Mouse (Mus musculus) embryo, embryonic 11 days (tissue): ENCODE measurements around the gene Skap1.

Experiments
- DNase-seq: peaks from one replicate; pipeline ENCODE4 v3.0.0-alpha.2; 2015

Skap1 gene

GRCm38 (mm10) chr11:96572515-96572914 is 108.1 kb downstream of the Skap1 start:
- DNase-seq, result no peak

- peak; percentile 53 for DNase-seq
Observed at GRCm38 (mm10) chr11:96576491-96577427, 112.4 kb downstream of the Skap1 start.

DNA sequence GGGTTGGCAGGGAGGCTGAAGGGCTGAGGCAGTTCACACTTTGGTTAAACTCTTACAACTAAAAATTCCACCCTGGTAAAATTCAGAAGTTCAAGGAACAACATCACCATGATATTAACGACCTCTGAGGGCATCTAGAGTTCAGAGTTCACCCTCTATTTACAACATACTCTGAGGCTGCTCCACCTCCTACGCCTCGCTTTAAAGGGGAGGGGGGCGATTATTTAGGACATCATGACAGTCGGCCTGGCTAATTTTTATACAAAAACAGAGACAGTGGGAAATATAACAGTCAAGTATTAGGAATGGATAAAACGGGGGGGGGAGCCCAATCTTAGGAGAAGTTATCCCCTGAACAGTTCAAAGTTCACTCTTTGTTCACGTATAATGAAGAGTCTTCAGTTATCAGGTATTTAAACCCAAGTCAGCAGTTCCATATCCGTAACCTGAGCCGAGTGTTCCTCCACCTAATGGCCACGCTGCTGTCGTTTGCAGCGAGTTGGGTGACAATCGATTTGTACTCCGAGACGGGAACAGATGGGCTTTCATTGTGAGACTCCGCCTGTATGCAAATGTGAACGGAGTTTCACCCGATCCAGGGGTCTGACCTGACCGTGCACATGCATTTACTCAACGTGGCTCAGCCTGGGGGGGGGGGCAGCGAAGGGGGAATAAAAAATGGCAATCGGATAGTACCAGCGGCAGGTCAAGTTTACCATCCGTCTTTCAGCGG is 114.3 kb downstream of the Skap1 start:
- DNase-seq, result peak; percentile 87

GRCm38 (mm10) chr11:96581604-96582384 is 117.4 kb downstream of the Skap1 start:
- DNase-seq, result peak; percentile 85

GRCm38 (mm10) chr11:96582595-96582994 is 118.2 kb downstream of the Skap1 start:
- DNase-seq, result peak; percentile 76

- DNase-seq, result no peak
Observed at GRCm38 (mm10) chr11:96589828-96590227, 125.4 kb downstream of the Skap1 start.

- no peak for DNase-seq
Observed at GRCm38 (mm10) chr11:96595890-96596289, 131.5 kb downstream of the Skap1 start.

DNA sequence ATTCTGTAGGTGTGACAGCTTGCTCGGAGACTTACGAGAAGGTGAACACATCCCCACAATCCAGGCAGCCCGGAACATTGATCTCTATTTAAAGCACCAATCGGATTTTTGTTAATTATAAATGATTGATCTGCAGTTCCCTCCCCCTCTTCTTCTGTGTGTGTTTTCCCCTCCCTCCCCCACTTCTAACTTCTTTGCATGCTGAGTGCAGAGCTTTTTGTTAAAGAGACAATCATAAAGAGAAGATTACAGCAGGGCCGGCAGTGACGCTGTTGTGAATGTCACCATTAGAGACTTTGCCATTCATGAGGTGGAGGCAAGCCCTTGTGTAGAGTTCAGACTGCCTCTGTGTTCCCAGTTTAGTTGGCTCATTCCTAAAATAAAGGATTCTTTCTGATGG is 131.9 kb downstream of the Skap1 start:
- DNase-seq, result no peak

- no peak for DNase-seq
Observed at GRCm38 (mm10) chr11:96602806-96603205, 138.4 kb downstream of the Skap1 start.

DNA sequence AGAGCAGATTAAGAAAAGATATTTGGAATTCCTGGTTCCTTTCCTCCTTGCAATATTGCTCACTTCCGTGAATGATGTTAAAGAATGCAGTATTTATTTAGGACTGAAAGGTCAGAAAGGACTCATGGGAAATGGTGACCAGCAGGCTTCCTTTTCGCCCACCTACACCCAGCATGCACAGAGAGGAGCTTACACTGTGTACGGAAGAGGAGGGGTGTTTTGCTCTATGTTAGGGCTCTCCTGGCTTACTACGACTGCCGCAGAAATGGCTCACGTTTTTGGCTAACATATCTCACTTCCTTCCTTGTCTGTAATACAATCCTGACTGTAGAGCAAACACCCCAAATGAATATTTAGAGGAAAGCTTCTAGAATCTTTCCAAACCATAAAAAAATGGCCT is 139.9 kb downstream of the Skap1 start:
- no peak for DNase-seq

- no peak for DNase-seq
Observed at GRCm38 (mm10) chr11:96604751-96605450, 140.5 kb downstream of the Skap1 start.

- DNase-seq, result no peak
Observed at GRCm38 (mm10) chr11:96605516-96605915, 141.1 kb downstream of the Skap1 start.

- no peak for DNase-seq
Observed at GRCm38 (mm10) chr11:96612596-96612995, 148.2 kb downstream of the Skap1 start.

DNA sequence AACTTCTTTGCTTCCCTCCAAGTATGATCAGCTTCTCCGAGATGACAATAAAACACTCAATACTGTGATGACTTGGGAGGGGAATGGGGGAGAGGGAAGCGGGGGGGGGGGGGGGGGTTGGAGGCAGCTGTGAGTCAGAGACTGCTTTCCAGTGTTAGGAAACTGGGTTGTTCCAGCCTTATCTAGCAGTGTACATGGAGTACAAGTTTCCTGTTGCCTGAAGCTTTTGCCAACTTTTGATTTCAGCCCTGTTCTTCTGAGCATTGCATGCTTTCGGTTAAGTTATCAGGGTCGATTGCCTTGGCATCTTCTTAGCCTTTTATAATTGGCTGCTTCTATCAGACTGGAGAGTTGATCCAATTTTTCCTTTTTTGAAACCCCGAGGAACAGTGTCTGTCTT is 152.4 kb downstream of the Skap1 start:
- DNase-seq, result no peak

DNA sequence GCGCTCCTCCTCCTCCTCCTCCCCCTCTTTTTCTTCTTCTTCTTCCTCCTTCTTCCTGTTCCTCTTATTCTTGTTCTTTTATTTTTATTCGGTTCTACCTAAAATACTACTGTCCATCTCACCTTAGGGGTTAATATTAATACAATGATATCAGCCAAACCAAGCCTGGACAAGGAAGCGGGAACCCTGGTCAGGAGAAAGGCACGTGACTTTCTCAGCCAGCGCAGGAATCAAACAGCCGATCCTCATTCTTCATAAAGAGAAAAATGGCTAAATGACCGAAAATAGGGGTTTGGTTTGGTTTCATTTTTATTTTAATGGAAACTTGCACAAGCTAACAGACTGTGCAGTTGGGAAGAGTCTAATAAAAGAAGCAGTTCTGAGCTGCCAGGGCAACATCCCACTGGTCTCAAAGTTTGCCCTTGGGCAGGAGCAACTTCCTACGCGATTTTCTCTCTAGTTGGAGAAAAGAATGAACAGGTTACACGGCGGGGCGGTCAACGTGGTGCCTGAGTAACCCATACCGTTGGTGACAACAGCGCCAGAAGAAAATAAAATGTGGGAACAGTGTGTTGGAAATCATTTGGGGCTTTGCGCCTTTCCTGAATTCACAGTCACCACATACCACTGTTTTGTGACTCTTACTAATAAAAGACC is 154.5 kb downstream of the Skap1 start:
- no peak for DNase-seq

GRCm38 (mm10) chr11:96619576-96619975 is 155.2 kb downstream of the Skap1 start:
- DNase-seq, result no peak

DNA sequence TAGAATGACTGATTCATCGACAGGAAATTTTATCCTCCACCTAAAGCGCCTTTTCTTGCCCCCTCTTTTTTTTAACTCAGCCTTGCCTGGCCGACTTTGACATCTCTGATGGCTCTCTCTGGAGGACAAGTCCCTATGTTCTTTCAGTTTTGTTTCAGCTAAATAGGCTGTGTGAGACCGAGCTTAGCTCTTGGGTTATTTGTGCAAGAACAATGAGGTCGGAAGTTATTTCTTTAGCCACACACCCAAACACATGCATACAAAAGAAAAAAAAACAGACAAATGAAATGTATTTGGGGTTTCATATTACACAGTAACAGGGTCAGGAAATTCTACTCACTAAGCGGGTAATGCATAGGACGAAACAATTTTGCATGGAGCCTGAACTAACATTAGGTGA is 155.6 kb downstream of the Skap1 start:
- no peak for DNase-seq

DNA sequence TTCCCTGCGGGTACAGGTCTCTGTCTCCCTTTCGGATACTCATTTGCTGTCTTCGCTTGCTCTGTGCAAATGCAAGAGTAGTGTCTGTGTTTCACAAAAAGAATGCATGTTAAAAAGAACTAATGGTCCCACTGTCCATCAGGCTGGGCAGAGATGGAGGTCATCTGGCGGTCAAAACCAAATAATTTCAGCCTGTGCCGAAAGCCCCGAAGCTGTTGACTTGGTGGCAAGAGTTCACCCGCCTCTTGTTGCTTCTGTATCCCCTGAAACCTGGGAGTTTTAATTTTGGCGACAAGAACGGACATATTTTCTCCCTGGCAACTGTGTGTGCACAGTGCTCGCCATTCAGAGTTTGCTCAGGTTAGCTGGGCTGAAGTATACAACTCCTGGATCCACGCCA is 156.3 kb downstream of the Skap1 start:
- peak; percentile 50 for DNase-seq

- DNase-seq, result peak; percentile 90
Observed at GRCm38 (mm10) chr11:96621167-96621566, 156.8 kb downstream of the Skap1 start.

GRCm38 (mm10) chr11:96622782-96623181 is 158.4 kb downstream of the Skap1 start:
- DNase-seq, result peak; percentile 81

- peak; percentile 48 for DNase-seq
Observed at GRCm38 (mm10) chr11:96624436-96624835, 160.0 kb downstream of the Skap1 start.

DNA sequence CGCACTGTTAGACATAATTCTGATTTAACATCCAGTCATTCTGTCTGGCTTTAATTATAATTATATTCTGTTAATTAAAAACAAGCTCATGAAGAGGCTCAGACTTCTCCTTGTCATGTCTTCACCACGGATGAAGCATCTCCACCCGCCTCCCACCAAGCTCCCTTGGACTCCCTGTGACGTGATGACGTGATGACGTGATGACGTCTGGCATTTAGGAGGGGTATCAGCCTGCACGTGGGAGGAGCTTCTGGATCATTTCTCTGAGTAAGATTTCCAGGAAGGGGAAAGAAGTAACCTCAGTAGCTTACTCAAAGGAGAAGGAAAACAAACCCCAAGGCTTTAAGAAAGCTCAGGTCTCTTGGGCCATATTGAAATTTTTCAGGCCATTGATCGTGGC is 165.4 kb downstream of the Skap1 start:
- DNase-seq, result peak; percentile 64
